Mouse (Mus musculus): ENCODE results near the gene Mtf1. TPM values are rescaled to one million over a fixed set of nuclear protein-coding genes. Genes with fewer than 3 reads are reported as not detected.

The Mtf1 gene
- total and polyA plus RNA-seq, 3 experiments: 17.8 to 37.8 (median 28.9) TPM

DNA sequence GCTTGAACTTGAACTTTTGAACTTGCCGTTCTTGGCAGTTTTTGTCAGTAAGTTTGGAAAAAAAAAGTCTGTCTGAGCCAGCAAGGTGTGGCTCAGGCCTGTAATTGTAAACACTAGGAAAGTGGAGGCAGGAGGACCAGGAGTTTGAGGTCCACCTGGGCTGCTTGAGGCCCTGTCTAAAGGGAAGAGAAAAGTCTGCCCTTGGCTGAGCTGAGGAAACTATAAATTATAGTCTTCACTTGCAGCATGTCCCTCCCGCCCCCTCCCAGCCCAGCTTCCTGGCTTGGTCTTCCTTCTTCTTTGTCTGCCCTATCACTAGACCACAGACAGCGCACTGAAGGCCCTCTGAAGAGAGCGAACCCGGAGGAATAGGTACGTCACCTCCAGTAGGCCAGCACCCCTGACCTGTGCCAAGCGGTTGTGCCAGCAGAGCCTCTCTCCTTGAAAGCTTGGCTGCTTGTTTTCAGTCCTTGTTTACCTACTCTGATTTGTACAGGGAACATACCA lies 42.5 kb upstream of the Mtf1 start:
- Histone ChIP-seq H3K9ac (ENCODE audit: control insufficient read depth, low read depth, low read length, poor library complexity, severe bottlenecking) (0 out of 2 replicates have a peak overlapping the region, but pooled peaks have one; percentile 30), H3K79me2 (ENCODE audit: control insufficient read depth, insufficient read depth, low read length, poor library complexity) (peaks cover 70% of the 10 kb centered on the region), H3K9me3 (replicated peaks; ENCODE audit: insufficient read depth, low read length) (no peaks in the 10 kb centered on the region), H3K4me1 (ENCODE audit: control insufficient read depth in 1 of 2, insufficient read depth in 2 of 2, low read length in 2 of 2) (peaks cover 10 to 23% of the 10 kb centered on the region in 2 experiments), H3K4me3 (ENCODE audit: control insufficient read depth in 1 of 2, insufficient read depth in 1 of 2, low read depth in 2 of 2, low read length in 2 of 2) (no peak overlapping the region), H3K36me3 (ENCODE audit: control insufficient read depth in 1 of 2, insufficient read depth in 2 of 2, low read length in 2 of 2) (peaks cover 7 to 41% of the 10 kb centered on the region in 2 experiments), H3K27me3 (ENCODE audit: control insufficient read depth in 1 of 2, insufficient read depth in 2 of 2, low read length in 2 of 2) (no peaks in the 10 kb centered on the region), H3K27ac (ENCODE audit: control insufficient read depth, low read depth, low read length) (peak overlapping the region; percentile 70)
- no peak for TF ChIP-seq SMC3 (IDR thresholded peaks at IDR 0.05; ENCODE audit: low read depth, low read length)
- TF ChIP-seq GATA1 (IDR thresholded peaks at IDR 0.05; ENCODE audit: low read depth, low read length): peak; percentile 32; the same call in 1 of the 2 replicates
- TF ChIP-seq TCF12 (IDR thresholded peaks at IDR 0.05; ENCODE audit: low read depth, low read length): peak; percentile 77
- peak; percentile 37; the same call in 1 of the 2 replicates for TF ChIP-seq ZNF384 (IDR thresholded peaks at IDR 0.05; ENCODE audit: low read depth, low read length)
- TF ChIP-seq UBTF (IDR thresholded peaks at IDR 0.05; ENCODE audit: borderline replicate concordance, insufficient read depth, low read depth, low read length): no peak
- TF ChIP-seq MYC (IDR thresholded peaks at IDR 0.05; ENCODE audit: low read depth, low read length): no peak
- no peak for TF ChIP-seq ZC3H11A (IDR thresholded peaks at IDR 0.05; ENCODE audit: low read depth, low read length)
- no peak for TF ChIP-seq USF2 (IDR thresholded peaks at IDR 0.05; ENCODE audit: borderline replicate concordance in 1 of 2, insufficient read depth in 1 of 2, low read depth in 1 of 2, low read length in 2 of 2)
- no peak for TF ChIP-seq MYB (IDR thresholded peaks at IDR 0.05; ENCODE audit: low read depth, low read length)
- no peak for TF ChIP-seq USF1 (IDR thresholded peaks at IDR 0.05; ENCODE audit: low read depth, low read length)
- no peak for TF ChIP-seq MAFK (IDR thresholded peaks at IDR 0.05; ENCODE audit: borderline replicate concordance, low read depth, low read length)
- no peak for TF ChIP-seq TBP (IDR thresholded peaks at IDR 0.05; ENCODE audit: low read depth, low read length)
- TF ChIP-seq GABPA (IDR thresholded peaks at IDR 0.05; ENCODE audit: low read depth, low read length): no peak
- no peak for TF ChIP-seq NELFE (IDR thresholded peaks at IDR 0.05; ENCODE audit: low read depth, low read length)
- TF ChIP-seq EP300 (IDR thresholded peaks at IDR 0.05; ENCODE audit: low read depth in 1 of 2, low read length in 2 of 2): peak in 1 of 2 experiments; percentile 74; a peak in 3 of 4 replicates
- no peak; the same call in 1 of the 2 replicates for TF ChIP-seq ELF1 (IDR thresholded peaks at IDR 0.05; ENCODE audit: low read depth, low read length)
- no peak for TF ChIP-seq HCFC1 (IDR thresholded peaks at IDR 0.05; ENCODE audit: low read depth, low read length)
- no peak for TF ChIP-seq MAX (IDR thresholded peaks at IDR 0.05; ENCODE audit: low read length)
- TF ChIP-seq POLR2A (IDR thresholded peaks at IDR 0.05; ENCODE audit: control insufficient read depth in 1 of 2, insufficient read depth in 1 of 2, low read depth in 1 of 2, low read length in 2 of 2, poor library complexity in 1 of 2): no peak
- peak; percentile 19; the same call in 1 of the 2 replicates for TF ChIP-seq SIN3A (IDR thresholded peaks at IDR 0.05; ENCODE audit: low read length)
- no peak for TF ChIP-seq ZKSCAN1 (IDR thresholded peaks at IDR 0.05; ENCODE audit: low read depth, low read length)
- no peak for TF ChIP-seq BHLHE40 (IDR thresholded peaks at IDR 0.05; ENCODE audit: borderline replicate concordance, low read depth, low read length)
- no peak for TF ChIP-seq CHD2 (IDR thresholded peaks at IDR 0.05; ENCODE audit: low read length)
- no peak for TF ChIP-seq RCOR1 (IDR thresholded peaks at IDR 0.05; ENCODE audit: low read depth, low read length)
- TF ChIP-seq MXI1 (IDR thresholded peaks at IDR 0.05; ENCODE audit: low read depth, low read length): peak; percentile 40; the same call in 1 of the 2 replicates
- peak; percentile 40; the same call in 1 of the 2 replicates for TF ChIP-seq MAZ (IDR thresholded peaks at IDR 0.05; ENCODE audit: low read depth, low read length)
- TF ChIP-seq CTCF (IDR thresholded peaks at IDR 0.05 in 2 of 3, conservative IDR thresholded peaks at IDR 0.05 in 1 of 3; ENCODE audit: control insufficient read depth in 1 of 3, insufficient read depth in 1 of 3, low read depth in 2 of 3, low read length in 3 of 3, poor library complexity in 1 of 3, severe bottlenecking in 1 of 3): no peak
- peak; percentile 73 for TF ChIP-seq TAL1 (IDR thresholded peaks at IDR 0.05; ENCODE audit: low read length)
- TF ChIP-seq KAT2A (conservative IDR thresholded peaks at IDR 0.05; ENCODE audit: low read depth, low read length): no peak
- no peak for TF ChIP-seq JUND (IDR thresholded peaks at IDR 0.05; ENCODE audit: low read depth, low read length)
- peak; percentile 86 for DNase-seq (ENCODE audit: low read depth, low spot score)

Data from MEL (cell line).